Mouse (Mus musculus) E14TG2a.4 (cell line): ENCODE measurements around the gene Cnst.

Experiments
- CTCF ChIP-seq: conservative IDR thresholded peaks from 2 replicates; pipeline ENCODE4 v1.5.1; 2014; ENCODE audit warnings: low read length
- NANOG ChIP-seq: IDR thresholded peaks from 2 replicates; pipeline ENCODE4 v1.6.1; 2014; ENCODE audit warnings: borderline replicate concordance, low read length, mixed read lengths

GRCm38 (mm10) chr1:179611182-179611581 lies 65.0 kb downstream of the Cnst start:
- TF ChIP-seq CTCF: no peak
- TF ChIP-seq NANOG: no peak
